Mouse (Mus musculus): ENCODE measurements around the gene Tbx21.

- no peak for TF ChIP-seq POLR2A (IDR thresholded peaks at IDR 0.05; ENCODE audit: borderline replicate concordance, extremely low read depth, low read depth, low read length)
- no peak for TF ChIP-seq CTCF (IDR thresholded peaks at IDR 0.05; ENCODE audit: insufficient read depth, low read length)
Observed at GRCm38 (mm10) chr11:97115797-97116196, 666 bp upstream of the Tbx21 start.
